Mouse (Mus musculus) liver, postnatal 0 days (tissue): ENCODE results near the gene Myrfl. TPM values are rescaled to one million over a fixed set of nuclear protein-coding genes. Genes with fewer than 3 reads are reported as not detected.

ENCODE experiments used
- ATAC-seq: fragments of 200-750 bp; cut with Nextera tagmentation; 2 replicates; pipeline ENCODE4 v1.8.0; 2017; ENCODE audit warnings: mild to moderate bottlenecking, moderate library complexity
- DNase-seq: peaks from one replicate; pipeline ENCODE4 v3.0.0-alpha.2; 2016
- H3K27ac ChIP-seq: fragments of 300-500 bp; sonication (generic); 2 replicates; pipeline ENCODE4 v1.5.1; 2014; ENCODE audit warnings: antibody characterized with exemption, moderate library complexity, mild to moderate bottlenecking, low read depth
- H3K27me3 ChIP-seq: fragments of 300-500 bp; sonication (generic); 2 replicates; pipeline ENCODE4 v1.6.1; 2014; ENCODE audit warnings: low read length, control low read depth, mixed read lengths; ENCODE audit not compliant: insufficient read depth
- H3K36me3 ChIP-seq: fragments of 300-500 bp; sonication (generic); replicated peaks from 2 replicates; pipeline ENCODE4 v1.6.1; 2014; ENCODE audit warnings: mild to moderate bottlenecking, control low read depth, low read length, moderate library complexity, mixed read lengths; ENCODE audit not compliant: insufficient read depth
- H3K4me1 ChIP-seq: fragments of 300-500 bp; sonication (generic); 2 replicates; pipeline ENCODE4 v1.6.1; 2014; ENCODE audit warnings: antibody characterized with exemption, mild to moderate bottlenecking, control low read depth; ENCODE audit not compliant: insufficient read depth
- H3K4me2 ChIP-seq: fragments of 300-500 bp; sonication (generic); 2 replicates; pipeline ENCODE4 v1.6.1; 2014; ENCODE audit warnings: low read depth, mild to moderate bottlenecking, low read length, moderate library complexity, mixed read lengths
- H3K4me3 ChIP-seq: fragments of 300-500 bp; sonication (generic); 2 replicates; pipeline ENCODE4 v1.5.1; 2014; ENCODE audit warnings: low read depth, low read length
- H3K9ac ChIP-seq: fragments of 300-500 bp; sonication (generic); replicated peaks from 2 replicates; pipeline ENCODE4 v1.6.1; 2014; ENCODE audit warnings: mild to moderate bottlenecking, moderate library complexity
- H3K9me3 ChIP-seq: fragments of 300-500 bp; sonication (generic); 2 replicates; pipeline ENCODE4 v1.6.1; 2016; ENCODE audit warnings: mild to moderate bottlenecking, control low read depth, low read length, mixed read lengths
- CTCF ChIP-seq: sonication (generic); IDR thresholded peaks from 2 replicates; pipeline ENCODE4 v1.5.1; 2016; ENCODE audit warnings: antibody characterized with exemption, low read depth
- EP300 ChIP-seq: IDR thresholded peaks from 2 replicates; pipeline ENCODE4 v1.6.1; 2016; ENCODE audit warnings: antibody characterized with exemption, low read depth, mild to moderate bottlenecking
- WGBS: fragments of 180-500 bp; shearing (Covaris S2); extraction: QIAGEN DNeasy Blood & Tissue Kit; methylation state at CpG from one replicate; pipeline ENCODE4 v1.1.7; 2014; ENCODE audit not compliant: insufficient replicate concordance; 5-methylcytosine and 5-hydroxymethylcytosine counted together
- polyA plus RNA-seq: library from polyadenylated mRNA; unstranded; fragments of >200 nt; fragmentation: Nextera tagmentation; extraction: Ambion mirVana; gene quantifications from 2 replicates; pipeline ENCODE4 v1.2.1, GENCODE M21; 2015

Myrfl gene
- polyA plus RNA-seq, 1 experiment from 2014 or later, result not detected

DNA sequence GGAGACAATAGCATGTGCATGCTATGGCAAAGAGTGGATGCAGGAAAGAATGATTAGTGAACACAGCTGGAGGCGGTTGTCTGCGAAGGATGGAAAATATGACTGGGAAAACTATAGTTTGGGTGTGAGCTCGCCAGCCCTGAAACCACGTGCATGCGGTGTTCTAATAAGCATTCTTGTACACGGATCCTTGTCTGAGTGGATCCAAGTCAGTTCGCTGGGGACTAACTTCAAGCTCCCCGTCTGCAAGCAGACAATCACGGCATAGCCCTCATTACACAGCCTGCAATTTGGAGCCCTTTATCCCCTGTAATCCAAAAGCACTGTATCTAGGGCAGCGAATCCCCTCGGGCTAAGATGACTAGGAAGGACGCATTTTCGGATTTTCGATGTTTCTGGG lies 136.2 kb downstream of the Myrfl start:
- Histone ChIP-seq H3K36me3 (no peaks in the 10 kb centered on the region), H3K4me3 (no peak overlapping the region), H3K9ac (no peak overlapping the region), H3K4me1 (no peaks in the 10 kb centered on the region), H3K9me3 (no peaks in the 10 kb centered on the region), H3K27ac (no peak overlapping the region), H3K4me2 (no peak overlapping the region), H3K27me3 (no peaks in the 10 kb centered on the region)
- 79% methylated on average over 14 of the region's 14 CpGs for WGBS
- ATAC-seq, result no peak
- DNase-seq, result no peak
- TF ChIP-seq CTCF, result no peak
- TF ChIP-seq EP300, result no peak

DNA sequence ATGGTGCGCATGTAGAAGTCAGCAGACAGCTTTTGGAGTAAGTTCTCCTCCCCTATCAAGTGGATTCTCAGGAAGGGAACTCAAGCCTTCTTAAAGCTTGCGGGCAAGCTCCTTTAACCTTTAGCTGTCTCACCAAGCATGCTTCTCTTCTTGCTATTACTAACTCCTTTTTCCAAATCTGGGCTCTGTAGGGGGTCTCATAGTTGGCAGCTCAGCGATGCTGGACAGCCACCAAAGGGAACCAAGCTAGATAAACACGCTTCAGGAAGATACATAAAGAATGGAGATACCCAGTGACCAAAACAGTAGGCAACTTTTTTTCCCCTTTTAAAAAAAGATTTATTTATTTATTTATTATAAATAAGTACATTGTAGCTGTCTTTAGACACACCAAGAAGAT lies 136.9 kb downstream of the Myrfl start:
- Histone ChIP-seq H3K4me1 (no peaks in the 10 kb centered on the region), H3K9ac (no peak overlapping the region), H3K4me3 (no peak overlapping the region), H3K9me3 (no peaks in the 10 kb centered on the region), H3K4me2 (no peak overlapping the region), H3K27ac (no peak overlapping the region), H3K36me3 (no peaks in the 10 kb centered on the region), H3K27me3 (no peaks in the 10 kb centered on the region)
- WGBS, result 80% methylated on average over 4 of the region's 4 CpGs
- TF ChIP-seq EP300 (no peak), CTCF (no peak)
- DNase-seq, result no peak
- ATAC-seq, result no peak

DNA sequence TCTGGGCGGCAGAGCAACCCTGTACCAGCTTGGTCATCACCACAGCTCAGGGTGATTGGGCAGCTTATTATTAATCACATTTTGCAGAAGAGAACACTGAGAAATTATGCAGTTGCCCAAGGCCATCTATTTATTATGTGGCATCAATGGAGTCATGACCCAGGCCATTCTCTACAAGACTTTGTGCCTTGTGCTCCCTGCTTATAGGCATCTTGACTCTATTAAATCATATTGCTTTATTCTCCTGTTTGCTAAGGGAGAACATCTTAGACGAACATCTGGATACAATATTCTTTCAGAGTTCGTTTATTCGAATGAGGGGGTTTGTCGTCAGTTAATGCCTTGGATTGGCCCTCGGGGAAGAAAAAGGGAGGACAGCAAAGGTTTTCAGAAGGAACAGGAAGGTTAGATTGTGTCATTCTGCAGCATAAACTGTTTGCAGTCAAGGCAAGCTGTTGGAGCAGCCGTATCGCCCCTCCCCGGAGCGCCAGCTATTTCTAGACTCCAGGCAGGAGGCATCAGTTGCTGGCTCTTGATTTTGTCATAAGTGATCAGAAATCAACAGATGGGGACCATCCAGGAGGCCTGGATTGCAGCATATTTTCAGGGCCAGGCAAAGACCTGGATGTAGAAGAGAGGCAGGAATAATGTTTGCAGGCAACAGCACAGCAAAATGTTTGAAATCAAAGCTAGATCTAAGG lies 140.7 kb downstream of the Myrfl start:
- no peak overlapping the region for H3K27ac ChIP-seq
- no peak overlapping the region for H3K4me2 ChIP-seq
- no peak overlapping the region for H3K4me3 ChIP-seq
- no peaks in the 10 kb centered on the region for H3K9me3 ChIP-seq
- H3K27me3 ChIP-seq, result no peaks in the 10 kb centered on the region
- WGBS, result 81% methylated on average over 10 of the region's 10 CpGs
- no peak for ATAC-seq
- no peak for TF ChIP-seq CTCF
- TF ChIP-seq EP300, result no peak
- DNase-seq, result no peak
- H3K36me3 ChIP-seq, result no peaks in the 10 kb centered on the region
- H3K9ac ChIP-seq, result no peak overlapping the region
- no peaks in the 10 kb centered on the region for H3K4me1 ChIP-seq

DNA sequence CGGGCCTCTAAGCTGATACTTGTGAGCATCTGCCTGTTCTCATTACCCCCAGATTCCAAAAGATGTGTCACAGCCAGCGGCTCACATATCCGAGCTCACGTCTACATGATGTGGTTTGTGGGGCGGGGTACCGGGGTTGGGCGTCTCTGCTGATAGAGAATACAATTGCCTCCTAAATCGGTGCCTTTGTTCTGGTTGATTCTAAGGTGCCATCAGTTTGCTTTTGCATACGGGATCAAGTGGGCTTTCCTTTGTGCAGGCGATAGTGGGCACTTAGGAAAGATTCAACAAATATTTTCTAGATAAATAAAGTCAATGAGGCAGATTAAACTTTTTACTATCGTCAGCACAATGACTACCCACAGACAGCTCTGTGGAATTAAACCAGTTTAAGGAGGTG lies 141.8 kb downstream of the Myrfl start:
- 78% methylated on average over 11 of the region's 11 CpGs for WGBS
- H3K27me3 ChIP-seq, result no peaks in the 10 kb centered on the region
- DNase-seq, result no peak

DNA sequence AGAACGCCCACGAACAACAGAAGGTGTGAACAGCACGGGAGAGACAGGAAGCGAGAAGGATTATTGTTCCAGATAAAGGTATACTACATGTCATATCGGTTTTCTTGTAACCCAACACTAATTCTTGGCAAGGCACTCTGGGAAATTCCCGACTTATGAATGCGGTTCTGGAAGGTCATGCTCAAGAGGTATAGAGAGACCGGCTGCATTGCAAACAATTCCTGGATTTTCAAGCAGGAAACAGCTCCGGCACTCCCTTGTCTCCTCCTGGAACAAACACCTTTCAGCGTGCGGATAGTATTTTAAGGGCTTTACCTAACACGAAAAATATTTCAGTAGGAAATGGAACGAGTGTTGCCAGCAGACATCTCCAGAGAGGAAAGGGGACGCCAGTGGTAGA lies 145.8 kb downstream of the Myrfl start:
- no peak for ATAC-seq
- H3K36me3 ChIP-seq, result no peaks in the 10 kb centered on the region
- H3K9me3 ChIP-seq, result no peaks in the 10 kb centered on the region
- H3K4me2 ChIP-seq, result no peak overlapping the region
- H3K4me3 ChIP-seq, result no peak overlapping the region
- no peaks in the 10 kb centered on the region for H3K27me3 ChIP-seq
- WGBS, result 58% methylated on average over 14 of the region's 14 CpGs
- H3K27ac ChIP-seq, result no peak overlapping the region
- no peak for TF ChIP-seq EP300
- TF ChIP-seq CTCF, result no peak
- H3K9ac ChIP-seq, result no peak overlapping the region
- no peaks in the 10 kb centered on the region for H3K4me1 ChIP-seq
- DNase-seq, result no peak

More for the DNA sequence above, 141.8 kb downstream of the Myrfl start:
- H3K9ac ChIP-seq, result no peak overlapping the region
- ATAC-seq, result no peak
- no peak overlapping the region for H3K27ac ChIP-seq
- H3K4me2 ChIP-seq, result no peak overlapping the region
- no peak overlapping the region for H3K4me3 ChIP-seq
- no peaks in the 10 kb centered on the region for H3K9me3 ChIP-seq
- H3K36me3 ChIP-seq, result no peaks in the 10 kb centered on the region
- no peak for TF ChIP-seq EP300
- TF ChIP-seq CTCF, result no peak
- H3K4me1 ChIP-seq, result no peaks in the 10 kb centered on the region

DNA sequence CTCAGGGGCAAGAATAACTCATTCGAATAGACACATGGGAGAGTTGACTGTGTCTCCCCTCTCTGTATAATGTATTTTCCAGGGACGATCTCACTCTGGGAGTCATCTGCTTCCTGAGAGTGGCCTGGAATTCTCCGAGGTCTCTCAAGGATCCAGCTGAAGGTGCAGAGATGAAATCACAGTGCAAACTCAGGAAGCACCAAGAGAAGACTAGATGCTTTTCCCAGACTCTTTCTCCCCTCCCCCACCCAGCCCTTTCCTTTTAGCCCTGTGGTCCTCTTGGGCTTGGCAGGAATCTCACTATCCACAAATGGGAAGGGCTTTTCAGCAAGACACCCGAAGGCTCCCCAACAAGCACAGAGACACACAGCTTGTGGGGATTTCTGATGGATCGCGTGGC lies 146.7 kb downstream of the Myrfl start:
- Histone ChIP-seq H3K27me3 (no peaks in the 10 kb centered on the region), H3K4me1 (no peaks in the 10 kb centered on the region), H3K9me3 (no peaks in the 10 kb centered on the region), H3K9ac (no peak overlapping the region), H3K4me2 (no peak overlapping the region), H3K27ac (no peak overlapping the region), H3K4me3 (no peak overlapping the region), H3K36me3 (no peaks in the 10 kb centered on the region)
- ATAC-seq, result no peak
- no peak for DNase-seq
- no peak for TF ChIP-seq EP300
- no peak for TF ChIP-seq CTCF
- WGBS, result 61% methylated on average over 6 of the region's 6 CpGs
